8 mouse cellular contexts compared by ENCODE assay signal in genomic region chr10:39629746-39630552, GRCm38 (mm10). TPM values are rescaled to one million over a fixed set of nuclear protein-coding genes. Genes with fewer than 3 reads are reported as not detected.
DNase-seq lines count a peak whose midpoint lies in the region; ATAC-seq and TF ChIP-seq lines count a peak whose summit lies in the region.

No protein-coding gene starts in this region.

- no peaks in the 10 kb centered on the region for H3K27me3 ChIP-seq in kidney, postnatal 0 days (ENCODE audit: insufficient read depth, low read length)
- no peaks in the 10 kb centered on the region for H3K27me3 ChIP-seq in limb, embryonic 15.5 days
- H3K27me3 ChIP-seq in stomach, embryonic 15.5 days (replicated peaks) = no peaks in the 10 kb centered on the region

- H3K4me3 ChIP-seq in kidney, postnatal 0 days (replicated peaks; ENCODE audit: low read depth, low read length) = no peak overlapping the region
- H3K4me3 ChIP-seq in limb, embryonic 15.5 days = no peak overlapping the region
- H3K4me3 ChIP-seq in stomach, embryonic 15.5 days (replicated peaks) = no peak overlapping the region

- peak; percentile 55 for DNase-seq in layer of hippocampus, adult 11-12 months (ENCODE audit: low spot score)
- DNase-seq in layer of hippocampus, adult 9-10 months (ENCODE audit: low spot score) = no peak
- DNase-seq in frontal cortex, postnatal 36 days (ENCODE audit: low spot score in 2 of 2) = peak; percentile 72 to 90
- peak; percentile 90 for DNase-seq in kidney, postnatal 0 days (ENCODE audit: low spot score)
- DNase-seq in MN1 (ENCODE audit: low spot score) = no peak
- DNase-seq in adrenal gland, postnatal 14 days = no peak

- WGBS in kidney, postnatal 0 days = 27% methylated on average over 18 of the region's 18 CpGs
- WGBS in limb, embryonic 15.5 days = 26% methylated on average over 18 of the region's 18 CpGs
- 29% methylated on average over 18 of the region's 18 CpGs for WGBS in stomach, embryonic 15.5 days

- H3K27ac ChIP-seq in kidney, postnatal 0 days = peak overlapping the region; percentile 68
- H3K27ac ChIP-seq in limb, embryonic 15.5 days = peak overlapping the region; percentile 54
- H3K27ac ChIP-seq in stomach, embryonic 15.5 days = peak overlapping the region; percentile 90

- H3K4me2 ChIP-seq in kidney, postnatal 0 days (ENCODE audit: low read length) = peak overlapping the region; percentile 34
- 0 out of 2 replicates have a peak overlapping the region, but pooled peaks have one; percentile 24 for H3K4me2 ChIP-seq in limb, embryonic 15.5 days
- peak overlapping the region; percentile 35; the same call in 1 of the 2 replicates for H3K4me2 ChIP-seq in stomach, embryonic 15.5 days

- TF ChIP-seq CTCF in kidney, postnatal 0 days (IDR thresholded peaks at IDR 0.05; ENCODE audit: low read depth) = no peak

- H3K4me1 ChIP-seq in kidney, postnatal 0 days (replicated peaks; ENCODE audit: insufficient read depth, low read length) = peaks cover 56% of the 10 kb centered on the region
- peaks cover 33% of the 10 kb centered on the region for H3K4me1 ChIP-seq in limb, embryonic 15.5 days
- H3K4me1 ChIP-seq in stomach, embryonic 15.5 days = peaks cover 39% of the 10 kb centered on the region

- H3K9me3 ChIP-seq in kidney, postnatal 0 days (replicated peaks; ENCODE audit: low read length) = no peaks in the 10 kb centered on the region
- H3K9me3 ChIP-seq in limb, embryonic 15.5 days = no peaks in the 10 kb centered on the region
- no peaks in the 10 kb centered on the region for H3K9me3 ChIP-seq in stomach, embryonic 15.5 days

- no peak; the same call in 1 of the 2 replicates for ATAC-seq in kidney, postnatal 0 days (replicated peaks; ENCODE audit: low FRiP score, low read depth)
- no peak for ATAC-seq in limb, embryonic 15.5 days (ENCODE audit: insufficient number of reproducible peaks, low FRiP score, low TSS enrichment, low read depth)
- ATAC-seq in stomach, embryonic 15.5 days (ENCODE audit: insufficient read depth, low FRiP score, low read depth) = peak; percentile 77

- no peak overlapping the region for H3K9ac ChIP-seq in kidney, postnatal 0 days (ENCODE audit: low read depth, low read length)
- H3K9ac ChIP-seq in limb, embryonic 15.5 days = no peak overlapping the region
- H3K9ac ChIP-seq in stomach, embryonic 15.5 days = no peak overlapping the region

- H3K36me3 ChIP-seq in kidney, postnatal 0 days (ENCODE audit: insufficient read depth, low read length) = peaks cover 5% of the 10 kb centered on the region; the same call in 1 of the 2 replicates
- H3K36me3 ChIP-seq in limb, embryonic 15.5 days = peaks cover 4% of the 10 kb centered on the region; the same call in 1 of the 2 replicates
- H3K36me3 ChIP-seq in stomach, embryonic 15.5 days = peaks cover 18% of the 10 kb centered on the region

RNA-seq across cellular contexts. Expression of gene Traf3ip2, which starts 17.2 kb away (rescaled TPM):
- polyA plus RNA-seq in kidney, postnatal 0 days (2015; fragmentation: Nextera tagmentation; extraction: Ambion mirVana) = 15.0 TPM in 2 replicates
- polyA plus RNA-seq in limb, embryonic 15.5 days (2015; fragmentation: Nextera tagmentation; extraction: Ambion mirVana) = 14.9 and 15.5 TPM in 2 replicates
- 29.0 and 29.6 TPM in 2 replicates for polyA plus RNA-seq in stomach, embryonic 15.5 days (2015; fragmentation: Nextera tagmentation; extraction: Ambion mirVana)
- total RNA-seq in adrenal gland, postnatal 14 days (2021) = 14.6 and 21.9 TPM in 2 replicates

Comparison
In these comparisons a context has a peak if more than half of its experiments do, and no peak if none do; other contexts are left out.
1. DNase-seq: peak in layer of hippocampus, adult 11-12 months (single experiment), frontal cortex, postnatal 36 days (2 of 2) and kidney, postnatal 0 days (single experiment); none in layer of hippocampus, adult 9-10 months (single experiment), MN1 (single experiment) and adrenal gland, postnatal 14 days (single experiment).
2. Peak in every context shown above with its lines, with median percentiles within 50 percentile points of each other: H3K27ac ChIP-seq and H3K4me2 ChIP-seq.